Mouse (Mus musculus) small intestine, adult 2 months (tissue): ENCODE results near the gene Rxrb.

Experiments
- CTCF ChIP-seq: fragments of 200-500 bp; IDR thresholded peaks from 2 replicates; pipeline ENCODE4 v1.5.1; 2012; ENCODE audit warnings: low read depth, mild to moderate bottlenecking, control low read depth, inconsistent platforms, low read length, moderate library complexity, mixed read lengths; ENCODE audit not compliant: insufficient replicate concordance, insufficient read length; ENCODE audit errors: extremely low read depth
- POLR2A ChIP-seq: fragments of 200-500 bp; IDR thresholded peaks from 2 replicates; pipeline ENCODE4 v1.6.1; 2012; ENCODE audit warnings: low read depth, mild to moderate bottlenecking, control low read depth, inconsistent platforms, low read length, moderate library complexity

- TF ChIP-seq CTCF (no peak), POLR2A (no peak)
Measured at GRCm38 (mm10) chr17:34025756-34026151, 5.9 kb upstream of the Rxrb start.
